Mouse (Mus musculus) left cerebral cortex, adult 8-10 months (tissue): Measurements from ENCODE around the gene Tysnd1. TPM values are rescaled to one million over a fixed set of nuclear protein-coding genes. Genes with fewer than 3 reads are reported as not detected.
A peak's percentile ranks its signal among the peaks of the same experiment; 100 is the strongest.

ENCODE experiments used
- DNase-seq, 2 experiments: peaks; one replicate each; pipeline ENCODE4 v3.0.0; 2022; ENCODE audit warnings: low spot score in 2 of 2
- total RNA-seq, 4 experiments: library from RNA; stranded (reverse); gene quantifications; 2 replicates each; pipeline ENCODE4 v1.2.4; 2022

The Tysnd1 gene
- total RNA-seq, 4 experiments from 2014 or later: 18.4 to 23.4 (median 20.7) TPM

- no peak for DNase-seq
Observed at GRCm38 (mm10) chr10:61734377-61734776, 39.1 kb downstream of the Tysnd1 start.

GRCm38 (mm10) chr10:61736671-61737078 lies 41.4 kb downstream of the Tysnd1 start:
- DNase-seq: peak; percentile 28 to 33

GRCm38 (mm10) chr10:61737537-61737936 lies 42.2 kb downstream of the Tysnd1 start:
- DNase-seq: no peak

GRCm38 (mm10) chr10:61738126-61738525 lies 42.8 kb downstream of the Tysnd1 start:
- no peak for DNase-seq

GRCm38 (mm10) chr10:61741306-61741705 lies 46.0 kb downstream of the Tysnd1 start:
- no peak for DNase-seq

- no peak for DNase-seq
Observed at GRCm38 (mm10) chr10:61741873-61742272, 46.6 kb downstream of the Tysnd1 start.

GRCm38 (mm10) chr10:61742336-61742735 lies 47.0 kb downstream of the Tysnd1 start:
- no peak for DNase-seq

- no peak for DNase-seq
Observed at GRCm38 (mm10) chr10:61745133-61745532, 49.8 kb downstream of the Tysnd1 start.

- DNase-seq: no peak
Observed at GRCm38 (mm10) chr10:61747302-61747701, 52.0 kb downstream of the Tysnd1 start.

- no peak for DNase-seq
Observed at GRCm38 (mm10) chr10:61750014-61750413, 54.7 kb downstream of the Tysnd1 start.

GRCm38 (mm10) chr10:61751534-61752219 lies 56.4 kb downstream of the Tysnd1 start:
- DNase-seq: no peak

Other genes with a start within 250 kb of the Tysnd1 start
- gene Eif4ebp2, start 242.9 kb upstream of the Tysnd1 start, total RNA-seq: 10 to 100 TPM; 42.8 to 45.8 (median 44.4) TPM
- 10 to 100 TPM; 18.8 to 22.2 (median 20.4) TPM for gene Lrrc20, start 219.7 kb upstream of the Tysnd1 start, total RNA-seq
- gene Npffr1, start 100.0 kb upstream of the Tysnd1 start, total RNA-seq: 1 to 10 TPM; 1.9 to 3.2 (median 2.9) TPM
- gene Ppa1, start 47.0 kb upstream of the Tysnd1 start, total RNA-seq: 100 to 1,000 TPM; 101 to 116 (median 111) TPM
- 100 to 1,000 TPM; 117 to 135 (median 124) TPM for gene Sar1a, start 15.2 kb upstream of the Tysnd1 start, total RNA-seq
- 10 to 100 TPM in 2 of 4 experiments, 1 to 10 TPM in 2; 9.6 to 10.8 (median 10.2) TPM for gene Aifm2, start 19.7 kb downstream of the Tysnd1 start, total RNA-seq
- gene H2afy2, start 88.6 kb downstream of the Tysnd1 start, total RNA-seq: 10 to 100 TPM; 18.9 to 24.8 (median 19.9) TPM